Mouse (Mus musculus) hindbrain, embryonic 16.5 days (tissue): Measurements from ENCODE around the gene Sgms1. TPM values are rescaled to one million over a fixed set of nuclear protein-coding genes. Genes with fewer than 3 reads are reported as not detected.
"Not testable (repeated sequence)": the region's sequence is repeated elsewhere in the genome, so short reads cannot be mapped to it uniquely, and the experiment has no call there.

Experiments used
- ATAC-seq: fragments of 200-750 bp; cut with Nextera tagmentation; 2 replicates; pipeline ENCODE4 v1.8.0; 2017; ENCODE audit warnings: moderate TSS enrichment, moderate library complexity
- H3K27ac ChIP-seq: fragments of 300-500 bp; sonication (generic); 2 replicates; pipeline ENCODE4 v1.5.1; 2014; ENCODE audit warnings: low read depth, mild to moderate bottlenecking, control low read depth, low read length, moderate library complexity
- H3K27me3 ChIP-seq: fragments of 300-500 bp; sonication (generic); replicated peaks from 2 replicates; pipeline ENCODE4 v1.6.1; 2014; ENCODE audit warnings: low read length; ENCODE audit not compliant: control insufficient read depth, insufficient read depth
- H3K36me3 ChIP-seq: fragments of 300-500 bp; sonication (generic); 2 replicates; pipeline ENCODE4 v1.6.1; 2014; ENCODE audit warnings: mild to moderate bottlenecking, low read length, moderate library complexity, mixed read lengths; ENCODE audit not compliant: control insufficient read depth, insufficient read depth
- H3K4me1 ChIP-seq: fragments of 300-500 bp; sonication (generic); 2 replicates; pipeline ENCODE4 v1.6.1; 2014; ENCODE audit warnings: low read depth, low read length; ENCODE audit not compliant: control insufficient read depth, insufficient read depth
- H3K4me2 ChIP-seq: fragments of 300-500 bp; sonication (generic); 2 replicates; pipeline ENCODE4 v1.6.1; 2014; ENCODE audit warnings: mild to moderate bottlenecking, low read length, control low read depth, moderate library complexity
- H3K4me3 ChIP-seq: fragments of 300-500 bp; sonication (generic); 2 replicates; pipeline ENCODE4 v1.5.1; 2014; ENCODE audit warnings: mild to moderate bottlenecking, low read length, control low read depth, moderate library complexity
- H3K9ac ChIP-seq: fragments of 300-500 bp; sonication (generic); 2 replicates; pipeline ENCODE4 v1.6.1; 2014; ENCODE audit warnings: low read depth, mild to moderate bottlenecking, control low read depth, low read length, moderate library complexity
- H3K9me3 ChIP-seq: fragments of 300-500 bp; sonication (generic); 2 replicates; pipeline ENCODE4 v1.6.1; 2014; ENCODE audit warnings: mild to moderate bottlenecking, low read length, moderate library complexity; ENCODE audit not compliant: control insufficient read depth
- WGBS: fragments of 180-500 bp; shearing (Covaris S2); extraction: QIAGEN DNeasy Blood & Tissue Kit; methylation state at CpG from one replicate; pipeline ENCODE4 v1.1.7; 2014; 5-methylcytosine and 5-hydroxymethylcytosine counted together
- polyA plus RNA-seq: library from polyadenylated mRNA; unstranded; fragments of >200 nt; fragmentation: Nextera tagmentation; extraction: Ambion mirVana; gene quantifications from 2 replicates; pipeline ENCODE4 v1.2.1, GENCODE M21; 2015

Gene Sgms1
- polyA plus RNA-seq, 1 experiment from 2014 or later, result 21.7 TPM

DNA sequence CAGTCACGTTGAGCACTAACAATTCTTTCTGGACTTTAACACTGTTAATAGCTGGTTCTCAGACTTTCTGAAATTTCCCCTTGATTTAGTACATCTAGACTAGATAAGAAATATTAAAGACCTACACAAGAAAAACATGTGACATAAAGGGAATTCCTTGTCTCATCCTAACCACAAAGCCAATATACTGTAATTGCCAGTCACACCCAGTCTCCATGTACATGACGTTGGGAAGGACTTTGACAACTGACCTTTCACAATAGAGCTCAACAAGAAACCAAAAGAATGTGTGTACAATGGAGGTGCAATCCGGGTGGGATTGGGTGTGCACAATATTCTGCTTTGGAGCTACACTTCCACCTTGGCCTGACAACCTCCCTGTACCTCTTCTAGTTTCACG lies 297.2 kb downstream of the Sgms1 start:
- 88% methylated on average over 4 of the region's 4 CpGs for WGBS
- Histone ChIP-seq H3K4me1 (no peaks in the 10 kb centered on the region), H3K9me3 (no peaks in the 10 kb centered on the region), H3K4me2 (no peak overlapping the region), H3K4me3 (no peak overlapping the region), H3K27me3 (no peaks in the 10 kb centered on the region), H3K27ac (no peak overlapping the region), H3K36me3 (no peaks in the 10 kb centered on the region), H3K9ac (no peak overlapping the region)
- no peak for ATAC-seq

GRCm38 (mm10) chr19:32090804-32091203 lies 298.7 kb downstream of the Sgms1 start:
- no peaks in the 10 kb centered on the region for H3K4me1 ChIP-seq
- ATAC-seq, result no peak
- H3K9ac ChIP-seq, result no peak overlapping the region
- WGBS, result 86% methylated on average over 4 of the region's 4 CpGs
- no peak overlapping the region for H3K27ac ChIP-seq
- no peaks in the 10 kb centered on the region for H3K36me3 ChIP-seq
- H3K9me3 ChIP-seq, result no peaks in the 10 kb centered on the region
- H3K27me3 ChIP-seq, result no peaks in the 10 kb centered on the region
- H3K4me2 ChIP-seq, result no peak overlapping the region
- H3K4me3 ChIP-seq, result no peak overlapping the region

GRCm38 (mm10) chr19:32088570-32088969 lies 300.9 kb downstream of the Sgms1 start:
- Histone ChIP-seq H3K4me1 (no peaks in the 10 kb centered on the region), H3K4me3 (no peak overlapping the region), H3K4me2 (no peak overlapping the region), H3K36me3 (no peaks in the 10 kb centered on the region), H3K27ac (no peak overlapping the region), H3K9ac (no peak overlapping the region), H3K9me3 (no peaks in the 10 kb centered on the region), H3K27me3 (no peaks in the 10 kb centered on the region)
- WGBS, result 88% methylated on average over 1 of the region's 1 CpGs
- no peak for ATAC-seq

DNA sequence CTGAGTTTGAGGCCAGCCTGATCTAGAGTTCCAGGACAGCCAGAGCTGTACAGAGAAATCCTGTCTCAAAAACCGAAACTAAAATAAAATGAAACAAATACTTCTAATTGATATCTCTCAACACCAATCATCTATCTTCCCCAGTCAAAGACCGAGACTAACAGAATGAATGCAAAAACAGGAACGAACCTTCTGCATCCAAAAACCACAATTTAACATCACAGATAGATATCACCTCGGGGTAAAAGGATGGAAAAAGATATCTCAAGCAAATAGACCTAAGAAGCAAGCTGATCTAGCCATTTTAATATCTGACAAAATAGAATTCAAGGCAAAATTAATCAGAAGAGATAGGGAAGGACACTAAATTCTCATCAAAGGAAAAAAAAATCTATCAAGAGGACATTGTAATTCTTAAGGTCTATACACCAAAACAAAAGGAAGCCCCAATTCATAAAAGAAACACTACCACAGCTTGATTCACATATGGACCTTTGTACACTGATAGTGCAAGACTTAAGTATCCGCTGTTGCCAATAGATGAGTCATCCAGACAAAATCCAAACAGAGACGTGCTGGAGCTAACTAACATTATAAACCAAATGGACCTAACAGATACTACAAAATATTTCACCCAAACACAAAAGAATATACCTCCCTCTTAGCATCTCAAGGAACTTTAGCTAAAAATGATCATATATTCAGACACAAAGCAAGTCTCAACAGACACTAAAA lies 301.6 kb downstream of the Sgms1 start:
- no peak overlapping the region for H3K27ac ChIP-seq
- no peaks in the 10 kb centered on the region for H3K27me3 ChIP-seq
- no peak overlapping the region for H3K9ac ChIP-seq
- no peak overlapping the region for H3K4me2 ChIP-seq
- no peaks in the 10 kb centered on the region for H3K9me3 ChIP-seq
- 87% methylated on average over 6 of the region's 6 CpGs for WGBS
- H3K4me1 ChIP-seq, result no peaks in the 10 kb centered on the region
- ATAC-seq, result no peak
- no peak overlapping the region for H3K4me3 ChIP-seq
- no peaks in the 10 kb centered on the region for H3K36me3 ChIP-seq

DNA sequence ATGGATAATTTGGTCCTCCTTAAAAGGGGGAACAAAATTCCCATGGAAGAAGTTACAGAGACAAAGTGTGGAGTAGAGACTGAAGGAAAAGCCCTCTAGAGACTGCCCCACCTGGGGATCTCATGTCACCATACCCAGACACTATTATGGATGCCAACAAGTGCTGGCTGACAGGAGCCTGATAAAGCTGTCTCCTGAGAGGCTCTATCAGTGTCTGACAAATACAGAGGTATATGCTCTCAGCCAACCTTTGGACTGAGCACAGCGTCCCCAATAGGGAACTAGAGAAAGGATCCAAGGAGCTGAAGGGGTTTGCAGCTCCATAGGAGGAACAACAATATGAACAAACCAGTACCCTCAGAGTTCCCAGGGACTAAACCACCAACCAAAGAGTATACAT lies 304.7 kb downstream of the Sgms1 start:
- 88% methylated on average over 1 of the region's 1 CpGs for WGBS

More for the DNA sequence above, 304.7 kb downstream of the Sgms1 start:
- H3K9ac ChIP-seq, ATAC-seq, H3K27me3 ChIP-seq, H3K9me3 ChIP-seq, H3K4me1 ChIP-seq, H3K36me3 ChIP-seq, H3K4me2 ChIP-seq, H3K27ac ChIP-seq, H3K4me3 ChIP-seq: not testable (repeated sequence)

Other genes with a start within 250 kb of the Sgms1 start
- gene Rpl9-ps6, start 76.9 kb upstream of the Sgms1 start, polyA plus RNA-seq, result 40.2 and 76.1 TPM in 2 replicates
- gene Minpp1, start 96.1 kb upstream of the Sgms1 start, polyA plus RNA-seq, result 53.9 and 54.7 TPM in 2 replicates
- gene Papss2, start 206.1 kb upstream of the Sgms1 start, polyA plus RNA-seq, result 1.7 and 2.3 TPM in 2 replicates